Mouse (Mus musculus) gastrocnemius, postnatal 25 days (tissue): ENCODE measurements at regions not wholly inside any gene's neighbourhood (a gene's known extent, or its start where the extent isn't known, plus 50 kb on each side); places are given as distances from the start of the nearest gene placed in this dataset.
"Not testable (repeated sequence)": the region's sequence is repeated elsewhere in the genome, so short reads cannot be mapped to it uniquely, and the experiment has no call there.

Source experiments
- DNase-seq: peaks from one replicate; pipeline ENCODE4 v3.0.0; 2022

GRCm38 (mm10) chr17:27318969-27319695 lies 114.9 kb upstream of the Lemd2 start:
- DNase-seq: no peak

- DNase-seq: peak; percentile 70
Measured at GRCm38 (mm10) chr17:27317576-27318277, 113.5 kb upstream of the Lemd2 start.

GRCm38 (mm10) chr17:27316711-27317575 lies 112.7 kb upstream of the Lemd2 start:
- peak; percentile 60 for DNase-seq

GRCm38 (mm10) chr17:27315947-27316628 lies 111.8 kb upstream of the Lemd2 start:
- DNase-seq: no peak

- DNase-seq: no peak
Measured at GRCm38 (mm10) chr17:27315428-27315827, 111.2 kb upstream of the Lemd2 start.

- DNase-seq: no peak
Measured at GRCm38 (mm10) chr17:27314821-27315392, 110.6 kb upstream of the Lemd2 start.

GRCm38 (mm10) chr17:27308933-27309332 lies 104.7 kb upstream of the Lemd2 start:
- DNase-seq: no peak

GRCm38 (mm10) chr17:27304842-27305241 lies 100.6 kb upstream of the Lemd2 start:
- no peak for DNase-seq

- DNase-seq: no peak
Measured at GRCm38 (mm10) chr17:27303633-27304479, 99.6 kb upstream of the Lemd2 start.

- DNase-seq: no peak
Measured at GRCm38 (mm10) chr17:27303061-27303460, 98.8 kb upstream of the Lemd2 start.

GRCm38 (mm10) chr17:27301376-27301775 lies 97.1 kb upstream of the Lemd2 start:
- no peak for DNase-seq

- no peak for DNase-seq
Measured at GRCm38 (mm10) chr17:27299297-27299696, 95.0 kb upstream of the Lemd2 start.

- no peak for DNase-seq
Measured at GRCm38 (mm10) chr17:27298351-27298750, 94.1 kb upstream of the Lemd2 start.

GRCm38 (mm10) chr17:27296156-27296555 lies 91.9 kb upstream of the Lemd2 start:
- no peak for DNase-seq

- no peak for DNase-seq
Measured at GRCm38 (mm10) chr17:27294208-27294604, 89.9 kb upstream of the Lemd2 start.

GRCm38 (mm10) chr17:27293586-27294207 lies 89.4 kb upstream of the Lemd2 start:
- DNase-seq: no peak

GRCm38 (mm10) chr17:27291673-27292072 lies 87.4 kb upstream of the Lemd2 start:
- DNase-seq: no peak

GRCm38 (mm10) chr17:27291176-27291575 lies 86.9 kb upstream of the Lemd2 start:
- DNase-seq: no peak

- no peak for DNase-seq
Measured at GRCm38 (mm10) chr17:27290311-27290710, 86.0 kb upstream of the Lemd2 start.

GRCm38 (mm10) chr17:27289804-27290203 lies 85.5 kb upstream of the Lemd2 start:
- DNase-seq: not testable (repeated sequence)
